Mouse (Mus musculus) lung, adult 2 months (tissue): ENCODE results near the gene Abcd3.

ENCODE experiments used
- CTCF ChIP-seq: fragments of 200-500 bp; IDR thresholded peaks from 2 replicates; pipeline ENCODE4 v1.5.1; 2011; ENCODE audit warnings: mild to moderate bottlenecking, low read length, control low read depth; ENCODE audit not compliant: insufficient read depth
- POLR2A ChIP-seq: fragments of 200-500 bp; IDR thresholded peaks from 2 replicates; pipeline ENCODE4 v1.6.1; 2011; ENCODE audit warnings: low read depth, mild to moderate bottlenecking, control low read depth, low read length, borderline replicate concordance; ENCODE audit errors: extremely low read depth

GRCm38 (mm10) chr3:121822643-121823042 lies 7.5 kb upstream of the Abcd3 start:
- TF ChIP-seq CTCF: no peak
- no peak for TF ChIP-seq POLR2A
